Mouse (Mus musculus): Measurements from ENCODE around the gene Pex13.

Pex13 gene

DNA sequence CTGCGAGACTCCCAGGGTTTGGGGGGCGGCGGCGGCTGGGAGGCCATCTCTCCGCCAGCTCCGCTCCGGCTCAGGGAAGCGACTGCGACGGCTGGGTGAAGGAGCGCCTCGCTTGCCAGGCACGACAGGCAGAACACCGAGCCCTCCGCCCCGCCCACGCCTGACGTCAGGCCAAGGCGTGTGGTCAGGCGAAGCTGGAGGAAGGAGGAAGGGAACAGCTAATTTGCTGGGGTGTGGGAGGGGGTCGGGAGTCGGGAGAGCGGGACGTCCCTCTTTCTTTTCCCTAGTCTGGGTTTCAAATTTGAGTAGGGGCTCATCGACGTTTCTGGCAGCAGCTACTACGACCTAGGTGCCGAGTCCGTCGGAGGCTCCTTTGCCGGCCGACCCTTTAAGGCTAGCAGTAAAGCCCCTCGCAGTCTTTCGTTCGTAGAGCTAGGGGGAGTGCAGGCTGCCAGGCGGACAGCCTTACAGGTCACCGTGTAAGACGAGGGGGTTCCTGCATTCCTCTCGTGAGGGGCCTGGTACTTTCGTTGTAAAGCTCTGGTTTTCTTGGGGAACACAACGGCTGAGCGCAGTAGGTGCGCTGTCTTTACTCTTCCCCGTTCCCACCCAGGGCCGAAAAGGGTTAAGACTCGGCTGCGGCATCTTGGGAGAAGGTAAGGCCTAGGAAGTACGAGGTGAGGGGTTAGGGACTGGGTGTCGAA, at the start of gene Pex13:
Gene Pex13, minus strand, starts transcription at position 162 of the 704 bp plus-strand sequence.
- DNase-seq: peak; percentile 90 to 91

DNA sequence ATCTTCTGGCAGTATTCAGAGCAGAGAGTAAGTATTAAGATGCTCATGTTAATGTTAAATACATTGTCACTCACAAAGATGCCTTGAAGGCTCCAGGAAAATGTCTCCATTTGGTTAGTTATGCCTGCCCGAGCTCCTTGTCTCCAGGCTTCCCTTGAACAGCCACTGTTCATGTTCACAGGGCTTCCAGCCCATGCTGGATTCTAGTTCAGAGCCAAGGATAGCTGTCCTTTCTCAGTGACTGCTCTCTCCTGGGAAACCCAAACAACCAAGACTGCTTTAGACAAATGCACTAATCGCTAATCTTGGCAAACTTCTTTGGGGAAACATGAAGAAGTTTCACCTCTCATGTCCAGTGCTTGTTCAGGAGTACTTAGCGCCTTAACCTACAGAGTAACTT, 46.5 kb upstream of the Pex13 start:
- DNase-seq: no peak

DNA sequence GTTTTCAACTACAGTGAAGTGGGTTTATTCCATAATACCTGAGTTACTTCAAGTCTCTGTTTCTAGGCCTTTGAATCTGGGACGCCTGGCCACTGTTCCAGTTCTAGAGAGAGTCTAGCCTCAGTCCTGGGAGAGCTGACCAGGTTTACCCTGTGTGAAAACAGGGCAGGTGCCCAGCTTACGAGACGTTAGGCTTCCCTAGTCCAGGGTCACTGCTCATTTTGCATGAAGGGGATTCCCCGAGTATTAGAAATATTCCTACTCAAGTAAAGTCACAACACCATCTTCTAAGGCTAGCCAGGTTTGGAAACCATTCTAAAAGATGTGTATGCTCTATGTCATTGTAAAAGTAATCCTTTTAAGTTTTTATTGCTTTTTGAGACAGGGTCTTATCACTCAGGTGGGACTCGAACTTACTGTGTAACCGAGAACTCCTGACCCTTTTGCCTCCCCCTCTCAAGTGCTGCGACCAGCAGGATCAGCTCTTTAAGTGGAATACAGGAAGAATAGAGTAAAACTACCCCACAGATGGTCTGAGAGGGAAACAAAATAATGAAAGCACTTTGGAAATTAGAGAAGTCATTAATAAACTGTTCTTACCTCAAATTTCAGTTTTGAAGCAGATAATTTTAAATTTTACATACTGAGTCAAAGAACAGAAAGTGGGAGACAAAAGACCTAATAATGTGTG, 39.0 kb upstream of the Pex13 start:
- no peak for DNase-seq

DNA sequence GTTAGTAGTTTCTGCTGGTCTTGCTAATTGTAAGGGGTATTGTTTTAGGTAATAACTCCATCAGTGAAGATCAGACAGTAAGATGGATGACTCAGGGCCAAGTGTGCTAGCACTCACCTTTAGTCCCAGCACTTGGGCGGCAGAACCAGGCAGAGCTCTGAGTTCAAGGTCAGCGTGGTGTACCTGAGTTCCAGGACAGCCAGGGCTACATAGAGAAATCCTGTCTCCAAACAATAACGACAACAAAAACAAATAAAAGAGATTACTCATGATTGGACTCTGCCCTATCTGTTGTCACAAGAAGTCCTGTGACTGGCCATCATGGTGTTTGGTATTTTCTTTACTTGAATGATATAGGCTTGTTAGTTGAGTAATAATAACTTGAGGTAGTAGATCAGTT, 36.1 kb upstream of the Pex13 start:
- DNase-seq: no peak

DNA sequence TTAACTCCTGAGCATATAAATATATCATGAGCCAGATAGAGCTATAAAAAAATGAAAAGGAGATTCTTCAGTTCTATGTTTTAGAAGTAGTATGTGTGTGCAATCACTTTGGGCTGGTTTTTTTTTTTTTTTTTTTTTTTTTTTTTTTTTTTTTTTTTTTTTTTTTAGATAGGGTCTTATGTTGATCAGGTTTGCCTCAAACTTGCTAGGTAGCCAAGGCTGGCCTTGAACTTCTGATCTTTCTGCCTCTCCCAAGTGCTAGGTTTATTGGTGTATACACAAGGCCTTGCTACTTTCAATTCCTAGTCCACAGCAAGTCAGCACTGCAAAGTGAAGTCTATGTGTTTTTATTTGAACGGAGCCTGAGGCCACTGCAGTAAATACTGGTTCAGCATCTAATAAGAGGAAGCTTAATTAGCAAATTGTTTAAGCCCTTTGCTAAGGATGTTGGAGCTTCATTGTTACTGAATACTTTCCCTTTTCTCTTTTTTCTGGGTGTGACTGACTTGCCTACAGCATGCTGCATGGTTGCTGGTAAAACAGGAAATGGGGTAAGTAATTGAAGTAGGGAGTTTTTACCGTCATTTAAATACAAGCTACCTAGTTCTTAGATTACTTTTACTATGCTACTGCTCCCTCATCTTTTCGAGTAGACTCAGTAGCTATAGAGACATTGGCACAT, 33.8 kb upstream of the Pex13 start:
- no peak for DNase-seq

DNA sequence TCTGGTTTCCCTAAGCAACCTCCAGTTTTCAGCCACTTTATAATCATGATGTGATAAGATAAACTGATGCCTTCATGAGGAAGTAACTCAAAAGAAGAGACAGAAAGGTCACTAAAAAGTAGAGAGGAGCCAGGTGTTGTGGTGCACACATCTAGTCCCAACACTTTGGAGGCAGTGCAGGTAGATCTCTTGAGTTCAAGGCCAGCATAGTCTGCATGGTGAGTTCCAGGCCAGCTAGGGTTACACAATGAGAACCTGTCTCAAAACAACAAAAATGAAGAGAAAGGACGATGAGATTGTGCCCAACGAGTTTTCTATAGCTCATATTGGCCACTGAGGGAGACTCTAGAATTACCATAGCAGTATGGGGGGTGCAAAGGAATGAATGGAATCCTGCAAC, 32.8 kb upstream of the Pex13 start:
- DNase-seq: no peak

DNA sequence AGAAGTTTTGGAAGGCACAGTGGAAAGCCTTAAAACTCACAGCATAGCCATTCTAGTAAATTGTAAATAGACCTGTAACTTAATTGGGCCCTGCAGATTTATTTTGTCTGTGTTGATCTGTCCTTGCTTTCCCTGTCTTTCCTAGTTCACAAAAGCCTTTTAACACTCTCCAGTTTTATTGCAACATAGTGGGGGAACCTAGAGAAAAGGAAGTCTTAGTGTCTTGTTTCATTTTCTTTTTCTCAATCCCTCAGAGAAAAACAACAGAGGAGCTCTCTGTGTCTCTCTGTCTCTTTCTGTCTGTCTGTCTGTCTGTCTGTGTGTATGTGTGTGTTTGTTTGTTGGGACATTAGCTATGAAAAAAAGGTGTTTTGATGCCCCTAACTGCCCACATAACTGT, 30.1 kb upstream of the Pex13 start:
- no peak for DNase-seq

DNA sequence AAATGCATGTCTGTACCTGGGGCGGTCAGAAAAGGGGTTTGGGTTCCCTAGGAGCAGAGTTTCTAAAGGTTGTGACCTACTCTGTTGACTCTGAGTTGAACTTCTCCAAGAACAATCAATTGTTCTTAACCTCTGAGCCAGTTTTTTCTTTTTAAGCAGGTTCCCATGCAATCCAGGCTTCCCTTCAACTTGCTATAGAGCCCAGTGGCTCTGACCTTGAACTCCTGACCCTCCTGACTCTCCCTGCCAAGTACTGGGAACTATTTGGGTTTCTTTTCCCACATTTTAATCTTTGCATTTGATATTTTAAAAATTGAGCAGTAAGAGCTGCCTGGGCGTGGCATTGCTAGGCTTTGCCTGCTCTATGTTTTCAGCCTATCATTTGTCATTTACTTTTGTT, 27.5 kb upstream of the Pex13 start:
- DNase-seq: no peak

DNA sequence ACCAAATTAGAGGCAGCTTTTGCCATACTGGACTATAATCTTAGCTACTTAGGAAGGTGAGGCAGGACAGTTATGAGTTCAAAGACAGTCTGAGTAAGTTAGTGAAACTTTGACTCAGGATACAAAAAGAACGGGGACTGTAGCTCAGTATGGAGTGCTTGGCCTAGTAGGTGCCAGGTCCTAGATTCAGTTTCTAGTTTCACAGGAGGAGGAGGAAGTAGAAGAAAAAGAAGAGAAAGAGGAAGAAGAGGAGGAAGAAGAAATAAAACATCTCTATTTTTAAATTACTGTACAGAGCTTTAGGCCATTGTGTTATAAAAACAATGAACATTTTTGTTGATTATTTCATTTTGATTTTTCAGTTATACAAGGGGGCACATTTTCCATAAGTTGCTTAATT, 22.3 kb upstream of the Pex13 start:
- DNase-seq: no peak

DNA sequence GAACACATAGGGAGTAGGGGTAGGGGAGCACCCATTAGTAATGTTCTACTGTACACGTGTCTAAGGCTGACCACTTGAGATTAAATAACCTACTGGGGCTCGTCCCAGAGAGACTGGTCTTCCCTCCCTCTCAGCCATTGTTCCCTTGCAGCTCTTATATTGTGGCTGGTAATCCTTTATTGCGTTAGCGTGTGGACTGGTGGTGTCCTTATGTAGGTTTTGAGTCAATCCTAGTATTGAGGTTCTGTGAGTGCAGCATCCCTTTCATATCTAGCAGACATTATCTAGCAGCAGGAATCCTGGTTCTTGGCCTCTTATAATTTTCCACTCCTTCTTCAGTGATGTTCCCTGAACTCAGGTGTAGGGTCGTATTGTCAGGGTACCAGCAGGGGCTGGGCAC, 20.9 kb upstream of the Pex13 start:
- no peak for DNase-seq

DNA sequence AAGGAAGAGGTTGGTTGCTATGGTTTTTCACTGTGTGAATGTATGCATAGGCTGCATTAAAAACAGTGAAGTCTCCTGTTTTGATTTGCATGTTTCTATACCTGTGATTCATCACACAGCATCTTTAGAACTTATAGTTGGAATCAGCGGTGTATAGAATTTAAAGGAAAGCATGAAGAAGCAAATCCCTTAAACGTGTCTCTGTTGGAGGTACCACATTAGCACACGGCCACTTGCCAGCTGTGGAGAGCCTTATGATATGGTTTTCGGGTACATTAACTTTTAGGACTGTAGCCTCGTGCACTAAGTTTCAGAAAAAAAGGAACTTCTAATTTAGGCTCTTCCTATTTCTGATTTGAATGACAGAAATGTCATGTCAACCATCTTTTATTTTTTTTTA, 16.8 kb upstream of the Pex13 start:
- DNase-seq: no peak

DNA sequence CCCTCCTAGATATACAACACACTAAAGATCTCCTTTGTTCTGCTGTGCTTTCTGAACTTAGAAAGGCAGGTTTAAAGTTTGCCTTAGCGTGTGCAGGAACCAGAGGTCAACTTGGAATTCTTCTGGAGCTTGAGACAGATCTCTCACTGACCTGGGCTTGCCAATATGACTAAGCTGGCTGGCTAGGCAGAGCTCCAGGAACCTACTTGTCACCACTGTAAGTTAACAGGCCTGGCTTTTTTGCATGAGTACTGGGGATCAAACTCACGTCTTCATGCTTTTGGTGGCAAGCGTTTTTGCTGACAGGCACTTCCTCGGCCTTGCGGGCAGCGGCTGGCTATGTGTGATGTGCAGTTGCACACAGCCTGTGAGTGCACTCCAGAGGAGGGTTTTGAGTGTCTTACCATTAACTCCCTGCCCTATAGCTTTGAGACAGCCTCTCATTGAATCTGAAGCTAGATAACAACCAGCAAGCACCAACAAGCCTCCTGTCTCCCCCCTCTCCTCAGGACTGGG, 14.7 kb upstream of the Pex13 start:
- DNase-seq: no peak

DNA sequence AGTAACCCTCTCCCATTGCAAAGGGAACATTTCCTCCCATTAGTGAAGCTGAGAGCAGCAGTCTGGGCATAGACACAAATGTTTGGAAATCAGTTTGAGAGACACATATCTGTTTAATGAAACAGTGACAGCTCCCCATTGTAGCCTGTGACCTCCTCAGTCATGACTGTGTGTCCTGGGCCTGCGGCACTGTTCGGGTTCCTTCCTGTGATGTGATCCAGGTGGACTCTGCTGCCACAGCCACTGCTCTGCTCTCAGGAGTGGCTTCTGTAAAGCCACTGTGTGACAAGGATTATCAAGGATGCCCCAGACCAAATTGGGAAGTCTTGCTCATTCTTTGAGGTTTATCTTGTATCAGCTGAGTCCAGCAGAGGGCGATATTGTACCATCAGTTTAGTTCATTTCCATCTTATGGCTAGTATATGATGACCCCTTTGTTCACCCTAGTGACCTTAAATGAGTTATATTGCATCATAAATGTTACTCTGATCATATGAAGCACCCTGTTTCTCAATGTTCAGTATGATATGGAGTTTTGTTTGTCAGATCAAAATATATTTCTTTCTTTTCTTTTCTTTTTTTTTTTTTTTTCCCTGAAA, 13.4 kb upstream of the Pex13 start:
- peak; percentile 62 to 71 for DNase-seq

DNA sequence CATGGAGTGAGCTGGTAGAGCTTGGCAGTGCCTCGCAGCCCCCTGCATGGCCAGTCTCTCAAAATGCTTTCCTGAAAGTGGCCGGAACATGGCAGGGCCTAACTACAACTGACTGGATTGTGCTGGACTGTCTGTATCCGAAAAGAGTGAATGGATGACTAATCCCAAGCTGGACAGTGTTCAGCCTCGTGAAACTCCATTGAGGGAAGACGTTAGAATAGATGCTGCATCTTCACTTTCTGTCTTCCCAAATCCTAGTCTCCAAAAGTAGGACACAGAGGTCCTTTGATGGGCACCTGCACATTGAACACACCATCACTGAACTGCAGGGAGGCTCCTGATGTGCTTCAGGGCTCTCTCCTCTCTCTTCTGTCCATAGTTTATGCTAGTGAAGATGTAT, 10.3 kb upstream of the Pex13 start:
- no peak for DNase-seq

DNA sequence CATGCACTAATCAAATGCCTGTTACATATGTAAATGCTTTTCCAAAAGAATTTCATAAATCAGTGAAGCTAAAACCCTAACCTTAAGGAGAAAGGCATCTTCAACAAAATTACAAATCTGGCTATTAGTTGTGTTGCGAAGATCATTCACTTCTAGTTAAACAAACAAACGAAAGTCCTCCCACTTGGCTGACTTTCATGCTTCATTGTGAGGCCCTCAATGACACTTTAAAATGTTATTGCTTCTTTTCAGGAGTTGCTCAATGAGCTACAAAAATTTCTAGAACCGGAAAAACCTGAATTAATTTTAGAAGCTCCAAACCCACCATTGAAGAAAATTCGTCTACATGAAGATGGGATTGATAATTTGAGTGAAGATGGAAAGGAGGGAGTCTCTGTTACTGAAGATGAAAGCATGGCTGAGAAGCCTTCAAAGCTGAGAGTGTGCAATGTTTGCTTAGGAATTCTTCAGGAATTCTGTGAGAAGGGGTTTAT, 6.5 kb upstream of the Pex13 start:
- no peak for DNase-seq

DNA sequence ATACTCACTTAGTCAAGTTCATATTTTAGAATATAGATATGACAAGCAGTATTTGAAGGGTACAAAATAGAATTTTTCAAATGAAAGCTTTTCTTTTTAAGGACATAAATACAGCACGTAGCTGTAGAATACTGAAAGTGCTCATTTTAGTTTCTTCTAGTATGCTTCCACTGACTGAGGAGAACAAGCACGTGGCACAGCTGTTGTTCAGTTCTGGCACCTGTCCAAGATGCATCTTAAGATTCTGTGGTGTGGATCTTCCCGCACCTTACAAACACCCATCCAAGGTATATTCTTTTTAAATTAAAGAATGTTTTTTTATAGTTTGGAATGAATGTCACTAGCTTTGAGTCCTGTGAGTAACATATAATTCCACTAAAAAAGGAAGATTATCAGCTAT, 1.4 kb upstream of the Pex13 start:
- peak; percentile 12 to 20 for DNase-seq

DNA sequence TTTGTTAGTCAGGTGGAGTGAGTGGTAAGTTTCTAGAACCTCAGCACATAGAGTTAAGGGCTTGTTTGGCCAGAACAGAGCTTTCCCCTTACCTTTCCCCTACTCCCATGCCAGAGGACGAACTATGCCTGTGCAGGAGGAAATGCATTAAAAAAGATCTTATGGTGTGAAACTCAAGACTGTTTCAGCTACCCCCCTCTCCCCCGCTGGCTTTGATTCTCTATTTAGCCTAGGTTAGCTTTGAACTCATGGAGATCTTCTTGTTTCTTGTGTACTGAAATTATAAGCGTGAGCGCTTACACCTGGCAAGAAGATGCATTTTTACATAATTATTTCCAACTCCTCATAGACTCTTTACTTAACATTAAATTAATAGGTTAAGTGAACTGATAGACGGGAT, 767 bp upstream of the Pex13 start:
- no peak for DNase-seq

DNA sequence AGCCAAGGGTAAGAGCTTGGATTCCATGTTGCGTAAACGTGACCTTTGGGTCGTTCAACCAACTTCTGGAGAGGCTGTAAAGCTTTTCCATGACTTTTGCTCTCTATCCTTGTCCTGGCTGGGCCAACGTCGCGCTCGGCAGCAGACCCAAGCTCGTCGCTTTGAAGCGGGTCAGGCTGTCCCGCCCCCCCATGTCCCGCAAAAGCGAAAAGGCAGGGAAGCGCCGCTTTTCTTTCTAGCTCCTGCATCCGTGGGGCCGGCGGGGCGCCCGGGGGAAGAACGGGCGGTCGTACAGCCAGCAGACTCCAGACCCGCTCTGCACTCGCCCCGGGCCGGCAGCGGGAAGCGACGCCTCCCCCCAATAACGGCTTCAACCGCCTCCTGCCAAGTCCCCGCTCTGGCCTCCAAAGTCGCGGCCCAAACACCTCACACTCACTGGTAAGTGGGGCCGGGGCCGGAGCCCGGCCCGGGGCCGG, 410 bp downstream of the Pex13 start, which contains the start of gene Pus10:
Gene Pus10, plus strand, starts transcription at position 364 of the 476 bp plus-strand sequence.
- no peak for DNase-seq

DNA sequence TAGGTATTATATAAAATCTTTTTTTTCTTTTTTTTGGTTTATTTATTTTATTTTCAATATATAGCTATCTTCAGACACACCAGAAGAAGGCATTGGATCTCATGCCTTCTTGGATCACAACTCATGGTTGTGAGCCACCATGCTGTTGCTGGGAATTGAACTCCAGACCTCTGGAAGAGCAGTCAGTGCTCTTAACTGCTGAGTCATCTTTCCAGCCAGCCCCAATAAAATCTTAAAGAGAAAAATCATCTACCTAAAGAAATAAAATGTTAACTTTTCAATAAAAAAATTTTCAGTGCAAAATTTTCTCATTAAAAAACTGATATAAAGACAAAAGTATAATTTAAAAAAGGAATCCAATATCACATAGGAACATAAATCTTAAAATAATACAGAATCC, 1.5 kb downstream of the Pex13 start:
- DNase-seq: no peak

DNA sequence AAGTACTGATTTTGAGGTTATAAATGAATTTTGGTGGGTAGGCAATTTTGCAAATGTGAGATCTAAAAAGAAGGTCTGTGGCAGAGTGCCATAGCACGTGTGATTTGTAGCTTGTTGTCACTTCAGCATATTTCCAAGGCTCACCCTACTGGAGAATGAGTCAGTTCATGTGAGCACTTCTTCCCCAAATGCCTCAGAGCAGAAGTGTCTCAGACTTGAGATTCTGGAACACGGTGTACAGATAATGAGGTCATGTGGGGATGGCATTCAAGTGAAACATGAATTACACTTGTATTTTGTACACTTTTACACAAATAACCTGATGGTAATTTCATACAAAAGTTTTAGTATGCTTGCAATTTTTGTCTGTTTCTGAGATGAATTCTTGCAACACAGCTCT, 8.0 kb downstream of the Pex13 start:
- no peak for DNase-seq

DNA sequence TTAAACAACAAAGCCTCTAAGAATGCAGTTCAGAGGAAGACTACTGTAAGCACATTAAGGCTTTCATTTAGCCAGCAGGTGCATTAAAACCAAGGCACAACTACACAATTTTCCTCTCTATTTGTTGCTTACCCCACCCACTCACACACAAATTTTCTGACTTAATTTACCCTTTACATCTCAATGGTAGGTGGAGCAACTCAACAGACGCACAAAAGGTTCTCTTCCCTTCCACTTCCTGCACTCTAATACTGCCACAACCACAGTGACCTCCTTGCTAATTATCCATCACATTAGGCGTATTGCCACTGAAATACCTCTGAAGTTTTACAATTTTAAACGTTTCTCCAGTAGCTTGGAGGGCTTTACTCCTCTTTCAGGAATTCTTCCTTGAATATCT, 12.1 kb downstream of the Pex13 start:
- DNase-seq: no peak

DNA sequence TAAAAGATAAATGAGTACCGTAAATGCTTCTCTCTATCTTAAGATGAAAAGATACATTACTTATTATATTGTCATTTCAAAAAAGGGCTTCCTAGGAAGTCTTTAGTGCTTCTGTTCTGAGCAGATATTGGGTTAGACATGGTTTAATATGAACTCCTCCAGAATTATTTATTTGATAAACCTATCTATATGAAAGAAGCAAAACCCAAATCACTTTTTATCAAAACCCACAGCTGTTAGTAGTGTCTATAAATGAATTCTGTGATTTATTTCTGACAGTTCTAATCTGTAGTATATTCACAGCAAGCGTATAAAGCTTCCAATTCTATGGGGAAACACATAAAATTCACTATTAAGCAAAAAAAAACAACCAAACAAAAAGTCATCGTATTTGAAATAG, 17.9 kb downstream of the Pex13 start:
- no peak for DNase-seq

DNA sequence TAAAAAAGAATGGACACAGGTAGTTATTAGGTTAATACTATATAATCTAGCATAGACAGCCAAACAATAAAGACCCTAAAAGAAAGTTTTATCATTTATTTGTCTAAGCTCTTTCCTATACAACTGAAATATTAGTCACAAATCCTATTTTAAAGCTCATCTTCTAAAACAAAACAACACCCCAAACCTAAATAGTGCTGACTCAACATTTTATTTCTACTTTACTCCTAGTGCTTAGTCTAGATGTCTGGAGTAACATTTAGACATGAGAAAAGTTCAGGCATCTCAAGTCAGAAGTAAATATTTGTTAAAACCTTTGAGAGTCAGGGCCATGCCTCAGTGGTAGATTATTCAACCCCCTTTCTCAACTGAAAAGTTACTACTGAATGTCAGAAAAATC, 18.3 kb downstream of the Pex13 start:
- no peak for DNase-seq
